Mouse (Mus musculus): ENCODE results near the gene Cd300c. TPM values are rescaled to one million over a fixed set of nuclear protein-coding genes. Genes with fewer than 3 reads are reported as not detected.
"Not testable (repeated sequence)": the region's sequence is repeated elsewhere in the genome, so short reads cannot be mapped to it uniquely, and the experiment has no call there.

The Cd300c gene
- total RNA-seq (2021): not detected
- long read RNA-seq, experiment 1: 0 reads
- long read RNA-seq, experiment 2: 0 reads

- intact Hi-C loops (cut with DNase I): no loop called here
- peak in 1 of 2 experiments; percentile 18 for DNase-seq (ENCODE audit: low spot score in 2 of 2)
Observed at GRCm38 (mm10) chr11:114968752-114969207, at the start of gene Cd300c. TSS of gene Cd300c (minus strand) at chr11:114969157.

- intact Hi-C loops (cut with DNase I); DNase-seq (ENCODE audit: low spot score in 2 of 2): not testable (repeated sequence)
Observed at GRCm38 (mm10) chr11:115016093-115016492, 47.1 kb upstream of the Cd300c start, which contains the start of gene Cd300ld2. TSS of gene Cd300ld2 (minus strand) at chr11:115016193.

GRCm38 (mm10) chr11:115004070-115004469 is 35.1 kb upstream of the Cd300c start:
- intact Hi-C loops (cut with DNase I): no loop called here
- peak in 1 of 2 experiments; percentile 8 for DNase-seq (ENCODE audit: low spot score in 2 of 2)

GRCm38 (mm10) chr11:115001474-115002040 is 32.6 kb upstream of the Cd300c start, which contains the start of gene Cd300c2:
TSS of gene Cd300c2 (minus strand) at chr11:115001880.
- peak in 1 of 2 experiments; percentile 3 for DNase-seq (ENCODE audit: low spot score in 2 of 2)
- intact Hi-C loops (cut with DNase I): no loop called here

GRCm38 (mm10) chr11:114989793-114990192 is 20.8 kb upstream of the Cd300c start, which contains the start of gene Cd300ld:
TSS of gene Cd300ld (minus strand) at chr11:114989922.
- intact Hi-C loops (cut with DNase I): no loop called here
- DNase-seq (ENCODE audit: low spot score in 2 of 2): no peak

- intact Hi-C loops (cut with DNase I): no loop called here
- peak in 1 of 2 experiments; percentile 40 for DNase-seq (ENCODE audit: low spot score in 2 of 2)
Observed at GRCm38 (mm10) chr11:114981866-114982265, 12.9 kb upstream of the Cd300c start.

GRCm38 (mm10) chr11:114972726-114973125 is 3.8 kb upstream of the Cd300c start:
- DNase-seq (ENCODE audit: low spot score in 2 of 2): no peak

GRCm38 (mm10) chr11:114965182-114965828 is 3.7 kb downstream of the Cd300c start:
- intact Hi-C loops (cut with DNase I): no loop called here
- DNase-seq (ENCODE audit: low spot score in 2 of 2): no peak

More at GRCm38 (mm10) chr11:114972726-114973125, 3.8 kb upstream of the Cd300c start:
- intact Hi-C loops (cut with DNase I): no loop called here

GRCm38 (mm10) chr11:114960369-114960768 is 8.6 kb downstream of the Cd300c start:
- intact Hi-C loops (cut with DNase I): no loop called here

GRCm38 (mm10) chr11:114934144-114934543 is 34.8 kb downstream of the Cd300c start, which contains the start of gene Cd300lb:
TSS of gene Cd300lb (minus strand) at chr11:114934386.
- no peak for DNase-seq (ENCODE audit: low spot score in 2 of 2)
- intact Hi-C loops (cut with DNase I): no loop called here

More at GRCm38 (mm10) chr11:114960369-114960768, 8.6 kb downstream of the Cd300c start:
- no peak for DNase-seq (ENCODE audit: low spot score in 2 of 2)

GRCm38 (mm10) chr11:114933591-114933990 is 35.4 kb downstream of the Cd300c start:
- intact Hi-C loops (cut with DNase I): no loop called here

GRCm38 (mm10) chr11:114931041-114931440 is 37.9 kb downstream of the Cd300c start:
- DNase-seq (ENCODE audit: low spot score in 2 of 2): no peak
- intact Hi-C loops (cut with DNase I): no loop called here

More at GRCm38 (mm10) chr11:114933591-114933990, 35.4 kb downstream of the Cd300c start:
- DNase-seq (ENCODE audit: low spot score in 2 of 2): no peak

GRCm38 (mm10) chr11:114929581-114929980 is 39.4 kb downstream of the Cd300c start:
- DNase-seq (ENCODE audit: low spot score in 2 of 2): no peak
- intact Hi-C loops (cut with DNase I): no loop called here

- intact Hi-C loops (cut with DNase I): no loop called here
- no peak for DNase-seq (ENCODE audit: low spot score in 2 of 2)
Observed at GRCm38 (mm10) chr11:114923961-114924360, 45.0 kb downstream of the Cd300c start.

- DNase-seq (ENCODE audit: low spot score in 2 of 2): peak; percentile 39 to 46
- intact Hi-C loops (cut with DNase I): no loop called here
Observed at GRCm38 (mm10) chr11:114922439-114922838, 46.5 kb downstream of the Cd300c start.

- intact Hi-C loops (cut with DNase I): no loop called here
- DNase-seq (ENCODE audit: low spot score in 2 of 2): no peak
Observed at GRCm38 (mm10) chr11:114917120-114917519, 51.8 kb downstream of the Cd300c start.

GRCm38 (mm10) chr11:114914978-114915377 is 54.0 kb downstream of the Cd300c start:
- intact Hi-C loops (cut with DNase I): loop anchor here (5.0 kb wide), 2 partner anchors 118 to 243 kb away; partner anchors contain the start of genes Btbd17 and Gpr142
- no peak for DNase-seq (ENCODE audit: low spot score in 2 of 2)

- intact Hi-C loops (cut with DNase I): loop anchor here (1.0 to 5.0 kb wide), 4 partner anchors 100 to 241 kb away; partner anchors contain the start of genes Btbd17 and Gpr142
- peak; percentile 85 to 90 for DNase-seq (ENCODE audit: low spot score in 2 of 2)
Observed at GRCm38 (mm10) chr11:114912847-114913246, 56.1 kb downstream of the Cd300c start.

GRCm38 (mm10) chr11:114909538-114909937 is 59.4 kb downstream of the Cd300c start:
- not testable (repeated sequence) for DNase-seq (ENCODE audit: low spot score in 2 of 2)
- intact Hi-C loops (cut with DNase I): loop anchor here (2.0 kb wide), 1 partner anchor 29 kb away; no protein-coding TSS in a partner anchor

- no peak for DNase-seq (ENCODE audit: low spot score in 2 of 2)
- intact Hi-C loops (cut with DNase I): loop anchor here (2.0 kb wide), 1 partner anchor 27 kb away; no protein-coding TSS in a partner anchor
Observed at GRCm38 (mm10) chr11:114908086-114908485, 60.9 kb downstream of the Cd300c start.
